Mouse (Mus musculus) forebrain, embryonic 14.5 days (tissue): ENCODE results near the gene Prkce. TPM values are rescaled to one million over a fixed set of nuclear protein-coding genes. Genes with fewer than 3 reads are reported as not detected.
"Not testable (repeated sequence)": the region's sequence is repeated elsewhere in the genome, so short reads cannot be mapped to it uniquely, and the experiment has no call there.

Experiments used
- ATAC-seq: fragments of 200-750 bp; cut with Nextera tagmentation; 2 replicates; pipeline ENCODE4 v1.8.0; 2017; ENCODE audit warnings: mild to moderate bottlenecking, moderate library complexity
- DNase-seq: peaks from one replicate; pipeline ENCODE4 v3.0.0-alpha.2; 2015; ENCODE audit warnings: low spot score
- H3K27ac ChIP-seq: fragments of 300-500 bp; sonication (generic); 2 replicates; pipeline ENCODE4 v1.5.1; 2014; ENCODE audit warnings: low read depth, mild to moderate bottlenecking, control low read depth, low read length, moderate library complexity
- H3K27me3 ChIP-seq: fragments of 300-500 bp; sonication (generic); replicated peaks from 2 replicates; pipeline ENCODE4 v1.6.1; 2014; ENCODE audit warnings: low read length, control low read depth, mixed read lengths; ENCODE audit not compliant: control insufficient read depth, insufficient read depth
- H3K36me3 ChIP-seq: fragments of 300-500 bp; sonication (generic); 2 replicates; pipeline ENCODE4 v1.6.1; 2014; ENCODE audit warnings: low read length, control low read depth; ENCODE audit not compliant: control insufficient read depth, insufficient read depth
- H3K4me1 ChIP-seq: fragments of 300-500 bp; sonication (generic); 2 replicates; pipeline ENCODE4 v1.6.1; 2014; ENCODE audit warnings: antibody characterized with exemption, low read length, control low read depth; ENCODE audit not compliant: control insufficient read depth, insufficient read depth
- H3K4me2 ChIP-seq: fragments of 300-500 bp; sonication (generic); 2 replicates; pipeline ENCODE4 v1.6.1; 2014; ENCODE audit warnings: mild to moderate bottlenecking, control low read depth, low read length
- H3K4me3 ChIP-seq: fragments of 300-500 bp; sonication (generic); 2 replicates; pipeline ENCODE4 v1.5.1; 2014; ENCODE audit warnings: low read depth, low read length, control low read depth
- H3K9ac ChIP-seq: fragments of 300-500 bp; sonication (generic); 2 replicates; pipeline ENCODE4 v1.6.1; 2014; ENCODE audit warnings: mild to moderate bottlenecking, low read length, control low read depth, moderate library complexity
- H3K9me3 ChIP-seq: fragments of 300-500 bp; sonication (generic); replicated peaks from 2 replicates; pipeline ENCODE4 v1.6.1; 2016; ENCODE audit warnings: low read length, control low read depth, mixed read lengths; ENCODE audit not compliant: control insufficient read depth
- WGBS: fragments of 180-500 bp; shearing (Covaris S2); extraction: QIAGEN DNeasy Blood & Tissue Kit; methylation state at CpG from one replicate; pipeline ENCODE4 v1.1.7; 2014; 5-methylcytosine and 5-hydroxymethylcytosine counted together
- polyA plus RNA-seq: library from polyadenylated mRNA; unstranded; fragments of >200 nt; fragmentation: Nextera tagmentation; extraction: Ambion mirVana; gene quantifications from 2 replicates; pipeline ENCODE4 v1.2.1, GENCODE M21; 2014

The Prkce gene
- polyA plus RNA-seq, 1 experiment from 2014 or later: 16.9 TPM

DNA sequence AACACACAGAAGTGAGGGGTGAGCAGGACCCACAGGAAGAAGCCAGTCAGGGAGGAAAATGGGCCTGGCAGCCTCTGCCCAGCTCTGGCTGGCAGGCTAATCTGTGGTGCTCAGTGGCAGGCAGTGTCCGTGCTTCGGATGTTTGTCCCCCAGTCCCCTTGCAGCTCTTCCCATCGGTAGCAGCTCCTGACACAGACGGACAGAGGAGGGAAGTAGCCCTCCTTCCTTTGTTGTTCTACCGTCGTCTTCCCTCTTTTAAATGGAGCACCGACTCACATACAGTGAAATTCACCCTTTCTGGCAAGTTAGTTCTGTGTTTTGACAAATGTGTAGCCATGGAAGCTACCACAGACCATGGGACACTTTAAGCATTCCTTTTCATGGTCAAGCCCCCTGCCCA is 299.3 kb downstream of the Prkce start:
- Histone ChIP-seq H3K36me3 (no peaks in the 10 kb centered on the region), H3K9ac (no peak overlapping the region), H3K27me3 (0 out of 2 replicates have a peak, but pooled peaks cover 8% of the 10 kb centered on the region), H3K9me3 (no peaks in the 10 kb centered on the region), H3K4me2 (no peak overlapping the region), H3K27ac (no peak overlapping the region), H3K4me3 (no peak overlapping the region), H3K4me1 (peaks cover 26% of the 10 kb centered on the region)
- ATAC-seq (no peak), DNase-seq (no peak)
- 24% methylated on average over 7 of the region's 7 CpGs for WGBS

DNA sequence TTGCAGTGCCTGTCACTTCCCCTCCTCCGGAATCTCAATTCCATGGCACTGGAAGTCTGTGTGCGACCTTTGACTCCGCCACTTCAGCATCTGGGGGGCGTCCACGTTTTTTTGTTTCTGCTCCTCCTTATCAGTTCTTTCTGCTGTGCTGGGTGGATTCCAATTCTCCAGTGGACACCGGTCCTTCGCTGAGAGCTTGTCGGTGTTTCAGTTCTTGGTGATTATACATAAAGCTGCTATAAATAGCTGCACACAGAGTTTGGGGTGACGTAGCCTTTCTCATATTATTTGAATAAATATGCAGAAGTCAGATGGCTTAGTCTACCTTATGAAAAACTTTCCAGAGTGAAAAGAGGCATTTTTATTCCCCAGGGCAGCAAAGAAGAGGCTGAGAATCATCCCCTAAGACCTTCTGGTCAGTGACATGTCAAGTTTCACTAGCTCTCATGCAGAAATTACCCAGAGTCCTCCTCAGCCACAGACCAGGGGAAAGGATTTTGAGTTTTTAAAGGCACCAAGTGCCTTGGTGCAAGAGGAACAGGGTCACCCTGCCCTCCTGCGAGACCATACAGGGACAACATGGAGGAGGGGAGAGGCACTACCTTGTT is 299.8 kb downstream of the Prkce start:
- 0 out of 2 replicates have a peak, but pooled peaks cover 8% of the 10 kb centered on the region for H3K27me3 ChIP-seq
- H3K9me3 ChIP-seq: no peaks in the 10 kb centered on the region
- no peak overlapping the region for H3K4me2 ChIP-seq
- peaks cover 26% of the 10 kb centered on the region for H3K4me1 ChIP-seq
- WGBS: 58% methylated on average over 10 of the region's 10 CpGs
- H3K27ac ChIP-seq: no peak overlapping the region
- H3K9ac ChIP-seq: no peak overlapping the region
- H3K36me3 ChIP-seq: no peaks in the 10 kb centered on the region
- DNase-seq (no peak), ATAC-seq (no peak)
- H3K4me3 ChIP-seq: no peak overlapping the region

DNA sequence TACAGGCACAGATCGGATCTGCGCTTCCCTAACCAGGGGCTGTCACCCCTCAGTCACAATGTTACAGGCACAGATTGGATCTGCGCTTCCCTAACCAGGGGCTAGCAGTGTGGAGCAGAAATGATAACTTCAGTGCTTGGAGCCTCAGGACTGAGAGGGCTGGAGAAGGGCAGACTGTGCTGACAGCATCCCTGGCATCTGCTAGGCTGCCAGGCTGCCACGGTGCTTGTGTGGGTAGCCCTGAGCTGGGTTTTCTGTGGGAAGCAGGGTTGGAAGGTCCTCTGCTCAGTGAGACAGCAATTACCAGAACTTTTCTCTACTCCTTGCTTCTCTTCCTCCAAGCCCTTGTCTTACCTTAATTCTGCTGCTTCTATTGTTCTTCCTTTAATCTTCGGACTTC is 300.4 kb downstream of the Prkce start:
- H3K4me3 ChIP-seq: no peak overlapping the region
- no peaks in the 10 kb centered on the region for H3K36me3 ChIP-seq
- H3K27ac ChIP-seq: no peak overlapping the region
- no peak overlapping the region for H3K9ac ChIP-seq
- H3K27me3 ChIP-seq: 0 out of 2 replicates have a peak, but pooled peaks cover 8% of the 10 kb centered on the region
- DNase-seq (no peak), ATAC-seq (no peak)
- no peaks in the 10 kb centered on the region for H3K9me3 ChIP-seq
- H3K4me2 ChIP-seq: no peak overlapping the region
- H3K4me1 ChIP-seq: peaks cover 26% of the 10 kb centered on the region
- 58% methylated on average over 5 of the region's 5 CpGs for WGBS

DNA sequence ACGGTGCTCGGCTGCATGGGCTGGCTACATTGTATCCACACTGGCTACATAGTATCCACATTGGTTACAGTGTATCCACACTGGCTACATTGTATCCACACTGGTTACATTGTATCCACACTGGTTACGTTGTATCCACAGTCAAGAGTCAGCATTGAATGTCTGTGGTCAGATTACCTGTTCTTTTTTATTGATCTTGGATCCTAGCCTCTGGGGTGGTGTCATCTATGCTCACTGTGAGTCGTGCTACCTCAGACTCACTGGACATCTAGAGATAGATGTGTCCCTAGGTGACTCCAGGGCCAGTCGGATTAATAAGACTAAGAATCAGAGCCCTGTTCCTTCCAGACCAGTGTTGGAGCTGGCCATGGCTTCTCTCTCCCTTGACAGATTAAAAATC is 302.6 kb downstream of the Prkce start:
- H3K27ac ChIP-seq: no peak overlapping the region
- no peak overlapping the region for H3K4me2 ChIP-seq
- WGBS: 87% methylated on average over 5 of the region's 5 CpGs
- no peak overlapping the region for H3K9ac ChIP-seq
- H3K4me3 ChIP-seq: no peak overlapping the region
- H3K4me1 ChIP-seq: peaks cover 21% of the 10 kb centered on the region
- H3K36me3 ChIP-seq: no peaks in the 10 kb centered on the region
- DNase-seq: no peak
- 0 out of 2 replicates have a peak, but pooled peaks cover 5% of the 10 kb centered on the region for H3K27me3 ChIP-seq
- H3K9me3 ChIP-seq: no peaks in the 10 kb centered on the region
- no peak for ATAC-seq

DNA sequence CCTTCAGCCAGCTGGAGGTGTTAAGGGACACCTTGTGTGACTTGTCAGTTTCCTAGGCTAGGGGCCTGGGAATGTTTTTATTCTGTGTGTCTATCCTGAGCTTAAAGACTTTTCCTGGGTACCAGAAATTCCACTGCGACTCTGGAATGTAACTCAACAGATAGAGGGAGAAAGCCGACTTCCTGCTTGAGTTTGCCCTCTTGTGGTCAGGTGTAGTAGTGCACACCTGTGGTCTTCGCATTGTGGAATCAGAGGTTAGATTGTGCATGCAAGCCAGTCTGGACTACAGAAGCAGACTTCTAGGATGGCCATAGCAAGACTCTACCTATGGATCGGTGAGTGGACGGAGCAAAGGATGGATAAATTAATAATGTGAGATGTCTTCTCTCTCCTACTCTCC is 304.1 kb downstream of the Prkce start:
- H3K4me1 ChIP-seq: peaks cover 9% of the 10 kb centered on the region
- no peak overlapping the region for H3K27ac ChIP-seq
- H3K9ac ChIP-seq: no peak overlapping the region
- H3K27me3 ChIP-seq: 0 out of 2 replicates have a peak, but pooled peaks cover 5% of the 10 kb centered on the region
- no peaks in the 10 kb centered on the region for H3K36me3 ChIP-seq
- no peak for ATAC-seq
- H3K9me3 ChIP-seq: no peaks in the 10 kb centered on the region
- peak; percentile 50 for DNase-seq
- H3K4me3 ChIP-seq: no peak overlapping the region
- no peak overlapping the region for H3K4me2 ChIP-seq
- 46% methylated on average over 5 of the region's 5 CpGs for WGBS

DNA sequence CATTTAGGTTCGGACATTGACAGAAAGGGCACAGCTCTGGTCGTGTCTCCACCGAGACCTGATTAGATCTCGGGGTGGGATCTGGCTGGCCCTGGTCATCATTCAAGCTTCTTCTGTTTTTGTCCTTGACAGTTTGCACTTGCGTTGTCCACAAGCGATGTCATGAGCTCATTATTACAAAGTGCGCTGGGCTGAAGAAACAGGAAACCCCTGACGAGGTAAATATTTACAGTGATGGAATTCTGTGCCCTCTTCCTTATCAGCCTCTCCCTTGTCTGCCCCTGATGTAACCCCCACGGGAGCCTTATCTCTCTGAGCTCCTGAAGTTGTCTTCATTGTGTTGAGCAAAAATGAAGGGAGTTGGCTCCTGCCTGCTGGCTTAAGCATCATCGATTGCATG is 309.1 kb downstream of the Prkce start:
- no peaks in the 10 kb centered on the region for H3K4me1 ChIP-seq
- H3K9me3 ChIP-seq: no peaks in the 10 kb centered on the region
- H3K27ac ChIP-seq: no peak overlapping the region
- no peak overlapping the region for H3K4me3 ChIP-seq
- no peak for ATAC-seq
- 89% methylated on average over 10 of the region's 10 CpGs for WGBS
- no peak overlapping the region for H3K9ac ChIP-seq
- H3K27me3 ChIP-seq: no peaks in the 10 kb centered on the region
- no peak for DNase-seq
- H3K36me3 ChIP-seq: no peaks in the 10 kb centered on the region
- H3K4me2 ChIP-seq: no peak overlapping the region

DNA sequence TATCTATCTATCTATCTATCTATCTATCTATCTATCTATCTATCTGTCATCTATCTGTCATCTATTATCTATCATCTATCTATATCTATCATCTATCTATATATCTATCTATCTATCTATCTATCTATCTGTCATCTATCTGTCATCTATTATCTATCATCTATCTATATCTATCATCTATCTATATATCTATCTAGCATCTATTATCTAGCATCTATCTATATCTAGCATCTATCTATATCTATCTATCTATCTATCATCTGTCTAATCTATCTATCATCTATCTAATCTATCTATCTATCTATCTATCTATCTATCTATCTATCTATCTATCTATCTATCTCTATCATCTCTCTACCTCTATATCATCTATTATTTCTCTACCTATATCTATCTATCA is 309.8 kb downstream of the Prkce start:
- not testable (repeated sequence) for ATAC-seq

DNA sequence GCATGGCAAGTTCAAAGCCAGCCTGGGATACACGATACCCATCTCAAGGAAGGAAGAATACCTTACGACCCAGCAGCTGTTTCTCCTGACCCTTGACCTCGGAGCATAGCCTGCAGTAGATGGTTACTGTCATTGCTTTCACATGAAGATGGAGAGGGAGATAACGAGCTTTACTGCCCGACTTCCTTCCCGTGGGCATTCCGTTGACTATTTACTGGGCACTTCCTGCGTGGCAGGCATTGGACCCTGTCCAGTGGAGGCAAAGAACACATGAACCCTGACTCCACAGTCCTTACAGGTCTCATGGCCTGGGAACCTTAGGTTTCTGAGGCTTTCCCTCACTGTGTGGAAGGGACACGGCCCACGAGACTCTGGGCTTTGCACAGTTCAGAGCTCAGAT is 311.8 kb downstream of the Prkce start:
- Histone ChIP-seq H3K4me2 (no peak overlapping the region), H3K4me3 (no peak overlapping the region), H3K9me3 (no peaks in the 10 kb centered on the region), H3K9ac (no peak overlapping the region), H3K27me3 (no peaks in the 10 kb centered on the region), H3K4me1 (no peaks in the 10 kb centered on the region), H3K36me3 (no peaks in the 10 kb centered on the region), H3K27ac (no peak overlapping the region)
- DNase-seq (no peak), ATAC-seq (no peak)
- WGBS: 90% methylated on average over 10 of the region's 10 CpGs

More for the DNA sequence above, 309.8 kb downstream of the Prkce start:
- not testable (repeated sequence) for H3K9ac ChIP-seq, H3K4me1 ChIP-seq, H3K4me3 ChIP-seq, H3K27me3 ChIP-seq, H3K36me3 ChIP-seq, H3K4me2 ChIP-seq, DNase-seq, H3K9me3 ChIP-seq, H3K27ac ChIP-seq

DNA sequence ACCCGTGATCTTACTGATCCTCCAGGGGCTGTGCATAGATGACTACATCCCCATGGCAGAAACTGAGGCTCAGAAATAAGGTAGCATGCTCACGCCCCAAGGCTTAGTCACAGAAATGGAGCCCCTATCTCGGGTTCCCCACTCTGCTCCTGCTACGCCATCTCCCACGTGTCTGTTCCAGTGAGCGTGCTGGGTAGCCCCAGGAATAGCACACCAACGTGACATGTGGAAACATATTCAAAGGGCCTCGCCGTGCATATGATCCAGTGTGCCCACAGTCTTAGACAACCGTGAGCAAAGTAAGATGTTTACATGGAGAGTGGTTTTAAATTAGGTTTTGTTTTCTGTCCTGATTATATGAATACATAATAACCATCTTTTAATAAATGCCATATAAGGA is 315.1 kb downstream of the Prkce start:
- Histone ChIP-seq H3K36me3 (no peaks in the 10 kb centered on the region), H3K27ac (no peak overlapping the region), H3K4me1 (no peaks in the 10 kb centered on the region), H3K4me3 (no peak overlapping the region), H3K4me2 (no peak overlapping the region), H3K27me3 (no peaks in the 10 kb centered on the region), H3K9me3 (no peaks in the 10 kb centered on the region), H3K9ac (no peak overlapping the region)
- ATAC-seq (no peak), DNase-seq (no peak)
- 91% methylated on average over 10 of the region's 10 CpGs for WGBS
